Mouse (Mus musculus): ENCODE measurements around the gene Mrps12.

Gene Mrps12

DNA sequence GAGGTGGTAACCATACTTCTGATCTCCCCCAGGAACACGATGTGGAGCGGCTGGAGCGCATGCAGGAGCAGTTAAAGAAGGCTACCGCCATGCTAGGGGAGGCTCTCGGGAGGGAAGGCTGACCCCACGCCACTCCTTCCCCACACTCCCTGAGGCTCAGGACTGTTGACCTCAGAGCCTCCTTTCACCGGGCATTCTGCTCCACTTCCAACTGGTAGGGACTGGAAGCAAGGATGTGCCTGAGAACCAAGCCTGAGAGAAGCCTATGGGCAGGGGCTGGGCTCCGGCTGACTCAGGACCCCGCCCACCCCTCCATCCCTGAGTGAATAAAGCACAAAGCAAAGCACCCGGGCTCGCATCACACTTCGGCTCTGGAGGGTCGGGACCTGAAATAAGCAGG, 17.0 kb upstream of the Mrps12 start:
- DNase-seq, result no peak

DNA sequence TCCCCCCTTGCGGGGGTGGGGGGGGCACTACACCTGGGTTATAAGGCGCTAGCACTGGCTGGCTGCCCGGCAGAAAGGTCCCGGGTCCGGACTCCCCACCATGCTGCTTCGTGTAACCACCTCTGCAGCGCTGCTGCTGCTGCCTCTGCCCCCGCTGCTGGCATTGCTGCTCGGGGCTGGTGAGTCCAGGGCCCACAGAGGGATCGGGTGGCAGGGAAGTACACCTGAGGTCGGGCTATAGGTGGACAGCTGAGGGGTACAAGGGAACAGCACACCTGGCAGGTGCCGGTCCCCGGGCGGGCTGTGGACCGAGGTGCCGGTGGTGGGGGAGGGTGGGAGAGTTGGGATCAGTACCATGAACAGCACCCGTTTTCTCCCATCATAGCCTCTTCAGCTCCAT, 14.5 kb upstream of the Mrps12 start, which contains the start of gene Ccer2:
Gene Ccer2 (plus strand): TSS at position 96 of the 400 bp plus-strand sequence.
- DNase-seq, result peak in 1 of 2 experiments; percentile 21

DNA sequence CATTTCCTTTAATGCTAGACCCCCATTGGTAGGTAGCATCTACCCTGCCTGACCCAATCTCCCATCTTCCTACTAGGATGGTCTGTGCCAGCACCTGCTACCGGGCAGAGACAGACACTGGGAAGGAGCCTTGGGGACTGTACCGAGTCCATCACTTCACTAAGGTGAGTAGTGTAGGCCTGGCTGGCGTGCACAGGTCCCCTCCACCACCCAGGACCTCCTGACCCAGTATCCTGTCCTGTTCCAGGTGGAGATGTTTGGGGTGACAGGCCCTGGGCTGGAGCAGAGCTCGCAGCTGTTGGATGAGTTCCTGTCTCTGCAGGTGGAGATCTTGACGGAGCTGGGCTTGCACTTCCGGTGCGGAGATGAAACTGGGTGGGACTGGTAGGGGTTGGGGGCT, 8.3 kb upstream of the Mrps12 start:
- no peak for DNase-seq

DNA sequence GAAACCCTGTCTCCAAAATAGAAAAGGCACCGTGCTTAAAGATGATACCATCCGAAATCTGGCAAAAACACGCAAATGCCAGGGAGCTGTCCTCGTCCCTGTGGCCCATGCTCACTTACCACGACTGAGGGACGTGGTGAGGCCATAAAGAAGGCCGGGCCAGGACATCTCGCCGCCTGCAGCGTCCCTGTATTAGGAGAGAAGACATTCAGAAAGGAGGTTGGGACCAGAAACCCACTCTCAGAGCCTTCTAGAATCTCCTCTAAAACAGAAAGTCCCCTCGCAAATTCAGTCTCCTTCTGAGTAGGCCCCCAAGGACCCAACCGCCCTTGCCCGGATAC, 282 bp downstream of the Mrps12 start:
- DNase-seq, result no peak

DNA sequence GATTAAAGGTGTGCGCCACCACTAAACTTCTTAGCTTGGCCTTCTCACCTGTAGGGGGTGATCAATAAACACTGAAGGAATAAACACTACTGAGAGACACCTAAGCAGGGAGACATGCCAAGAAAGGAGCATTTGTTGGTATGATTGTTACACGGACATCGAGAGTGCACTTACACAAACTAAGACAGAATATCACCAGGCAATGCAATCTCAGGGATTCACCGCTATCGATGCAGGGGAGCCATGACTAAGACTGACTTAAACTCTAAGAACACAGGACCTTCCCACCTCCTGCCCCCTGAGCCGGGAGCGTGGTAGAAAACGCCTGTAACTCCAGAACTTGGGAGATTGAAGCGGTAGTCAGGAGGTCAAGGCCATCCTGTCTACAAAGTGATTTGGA, 671 bp downstream of the Mrps12 start:
- DNase-seq, result no peak

DNA sequence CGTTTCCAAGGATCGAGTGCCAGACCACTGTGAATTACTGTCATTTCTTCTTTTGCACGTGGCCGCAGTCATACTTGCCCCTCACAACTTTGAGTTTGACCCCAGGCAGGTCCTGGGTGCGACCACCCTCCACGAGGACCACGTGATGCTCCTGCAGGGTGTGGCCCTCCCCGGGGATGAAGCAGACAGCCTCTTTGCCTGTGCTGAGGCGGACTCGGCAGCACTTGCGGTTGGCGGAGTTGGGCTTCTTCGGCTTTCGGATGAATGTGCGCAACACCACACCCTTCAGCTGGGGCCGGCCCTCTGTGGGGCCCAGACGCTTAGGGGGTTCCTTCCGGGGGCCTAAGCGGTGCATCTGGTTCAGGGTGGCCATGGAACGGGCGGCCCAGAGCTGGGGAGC, 1.8 kb downstream of the Mrps12 start:
- no peak for DNase-seq

DNA sequence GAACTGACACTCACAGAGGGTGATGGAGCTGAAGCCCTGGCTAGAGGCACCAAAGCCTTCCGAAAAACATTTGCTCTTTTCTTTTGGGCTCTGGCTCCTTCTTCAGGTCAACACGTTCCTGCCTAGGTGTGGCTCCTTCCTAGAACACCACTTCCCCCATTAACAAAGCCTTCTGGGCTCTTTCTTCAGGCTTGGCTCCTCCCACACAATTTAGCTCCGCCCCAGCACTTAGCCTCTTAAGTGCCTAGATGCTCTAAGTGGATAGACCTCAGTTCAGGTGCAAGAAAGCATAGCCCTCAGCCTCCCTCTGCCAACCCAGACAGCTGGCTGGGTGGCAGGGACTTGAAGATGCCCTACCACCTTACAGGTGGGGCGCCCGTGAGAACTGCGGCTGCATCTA, 5.9 kb downstream of the Mrps12 start:
- no peak for DNase-seq

DNA sequence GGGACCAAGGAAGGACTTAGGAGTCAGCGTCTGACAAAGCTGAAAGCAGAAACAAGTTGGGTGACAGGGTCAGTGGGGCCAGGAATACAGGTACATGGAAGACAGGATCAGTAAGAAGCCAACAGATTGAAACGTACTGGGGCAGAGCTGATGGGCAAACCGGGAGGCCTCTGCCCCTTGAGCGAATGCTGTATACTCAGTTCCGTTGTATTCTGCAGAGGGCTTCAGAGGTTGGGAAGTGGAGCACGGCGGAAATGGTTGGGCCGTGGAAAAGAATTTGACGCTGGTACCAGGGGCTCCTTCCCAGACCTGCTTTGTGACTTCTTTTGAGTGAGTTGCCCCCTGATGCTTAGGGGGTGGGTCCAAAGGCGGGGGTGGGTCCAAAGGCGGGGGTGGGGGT, 8.4 kb downstream of the Mrps12 start:
- no peak for DNase-seq

DNA sequence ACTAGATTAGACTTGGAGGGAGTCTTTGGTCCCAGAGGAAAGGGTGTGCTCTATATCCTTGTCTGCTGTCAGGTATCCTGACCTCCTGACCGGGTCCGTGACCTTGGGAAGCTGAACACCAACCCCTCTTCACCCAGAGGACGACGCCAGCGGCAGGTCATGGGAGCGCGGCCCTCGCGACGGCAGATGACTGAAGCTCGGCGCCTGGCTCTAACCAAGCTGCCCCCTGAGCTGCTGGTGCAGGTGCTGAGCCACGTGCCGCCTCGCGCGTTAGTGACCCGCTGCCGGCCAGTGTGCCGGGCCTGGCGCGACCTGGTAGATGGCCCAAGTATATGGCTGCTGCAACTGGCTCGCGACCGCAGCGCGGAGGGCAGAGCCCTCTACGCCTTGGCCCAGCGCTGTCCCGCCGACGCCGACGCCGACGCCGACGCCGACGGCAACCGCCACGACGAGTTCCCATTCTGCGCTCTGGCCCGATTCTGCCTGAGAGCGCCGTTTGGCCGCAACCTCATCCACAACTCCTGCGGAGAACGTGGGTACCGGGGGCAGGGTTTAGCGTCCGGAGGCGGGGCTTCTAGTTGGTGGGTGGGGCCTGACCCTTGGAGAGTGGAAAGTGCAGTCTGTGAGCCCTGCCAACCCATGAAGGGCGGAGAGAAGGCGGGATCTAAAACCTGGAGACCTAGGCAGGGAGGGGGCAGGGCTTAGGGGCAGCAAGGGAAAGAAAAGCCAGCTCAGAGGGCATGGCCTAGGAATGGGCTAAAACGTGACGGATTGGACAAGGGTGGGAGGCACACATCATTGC, 9.1 kb downstream of the Mrps12 start:
- peak; percentile 76 to 78 for DNase-seq

DNA sequence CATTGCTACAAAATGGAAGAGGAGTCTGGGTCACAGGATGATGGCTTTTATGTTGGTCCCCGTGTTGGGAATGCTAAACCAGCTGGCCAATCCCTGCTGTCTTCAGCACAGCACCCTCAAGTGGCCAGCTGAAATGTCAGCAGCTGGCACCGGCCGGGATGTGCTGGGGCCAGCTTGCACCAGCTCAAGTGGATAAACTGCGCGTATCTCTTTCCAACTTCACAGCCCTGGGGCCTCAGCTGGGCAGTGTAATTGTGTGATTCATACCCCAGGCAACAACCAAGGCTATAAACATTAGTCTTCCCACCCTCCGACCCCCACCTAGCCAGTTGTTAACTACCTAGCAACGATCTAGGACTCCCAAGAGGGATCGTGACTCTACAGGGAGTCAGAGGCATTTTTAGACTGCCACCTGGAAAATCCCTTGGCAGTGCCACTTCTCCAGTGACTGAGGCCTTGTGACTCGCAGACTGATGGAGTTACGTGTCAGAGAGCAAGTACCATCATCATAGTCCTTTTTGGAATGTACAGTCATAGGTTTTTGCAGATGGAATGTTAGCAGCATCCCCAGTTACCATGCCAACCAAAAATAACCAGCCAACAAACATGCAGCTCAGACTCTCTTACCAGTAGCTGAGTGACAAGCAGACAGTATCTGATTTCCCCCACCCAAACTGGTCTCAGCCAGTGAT, 13.8 kb downstream of the Mrps12 start:
- no peak for DNase-seq

DNA sequence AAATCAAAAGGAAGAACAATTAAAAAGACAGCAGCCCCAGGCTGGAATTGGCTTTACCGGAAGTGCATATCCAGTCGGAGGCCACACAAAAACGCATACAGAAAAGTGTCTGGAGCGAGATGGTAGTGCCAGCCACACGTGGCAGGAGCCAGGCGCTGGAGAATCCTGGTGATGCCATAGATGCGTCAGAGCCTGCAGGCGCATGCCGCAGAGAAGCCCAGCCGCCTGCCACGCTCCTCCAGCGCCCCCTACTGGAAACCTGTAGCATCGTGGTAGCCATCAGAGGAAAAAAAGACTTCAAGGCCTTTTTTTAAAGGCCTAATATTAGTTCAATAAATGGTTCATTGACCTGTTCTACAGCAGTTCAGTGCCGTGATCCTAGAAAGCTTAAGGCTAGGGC, 15.0 kb downstream of the Mrps12 start:
- peak; percentile 76 to 77 for DNase-seq

DNA sequence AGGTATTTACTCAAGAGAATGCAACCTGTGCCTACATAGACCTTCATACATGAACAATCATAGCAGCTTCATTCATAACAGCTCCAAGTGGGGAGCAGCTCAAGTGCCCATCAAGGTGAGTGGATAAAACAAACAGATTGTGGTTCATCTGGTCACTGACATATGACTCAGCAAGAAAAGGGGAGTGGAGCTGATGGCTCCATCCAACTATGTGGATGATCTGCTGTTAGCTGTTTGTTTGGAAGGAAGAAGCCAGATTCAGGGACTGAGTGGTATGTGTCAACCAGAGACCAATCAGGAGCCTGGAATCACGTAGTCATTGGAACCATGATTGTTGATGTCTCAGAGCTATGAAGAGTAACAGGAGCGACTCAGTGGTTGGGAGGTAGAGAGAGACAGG, 17.0 kb downstream of the Mrps12 start:
- DNase-seq, result no peak

DNA sequence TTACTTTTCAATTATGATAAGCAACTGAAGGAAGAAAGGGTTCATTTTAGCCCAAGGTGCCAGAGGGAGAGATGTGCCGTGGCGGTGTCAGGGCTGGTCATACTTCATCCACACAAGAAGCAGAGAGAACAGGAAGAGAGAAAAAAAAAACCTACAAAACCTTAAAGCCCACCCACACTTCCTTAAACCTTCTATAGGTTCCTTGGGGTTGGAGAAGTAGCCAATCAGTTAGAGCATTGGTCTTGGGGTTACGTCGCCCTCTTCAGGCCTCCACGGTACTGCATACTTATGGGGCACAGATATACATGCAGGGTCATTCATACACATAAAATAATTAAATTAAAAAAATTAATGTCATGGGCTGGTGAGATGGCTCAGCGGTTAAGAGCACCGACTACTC, 19.5 kb downstream of the Mrps12 start:
- peak; percentile 29 to 46 for DNase-seq

DNA sequence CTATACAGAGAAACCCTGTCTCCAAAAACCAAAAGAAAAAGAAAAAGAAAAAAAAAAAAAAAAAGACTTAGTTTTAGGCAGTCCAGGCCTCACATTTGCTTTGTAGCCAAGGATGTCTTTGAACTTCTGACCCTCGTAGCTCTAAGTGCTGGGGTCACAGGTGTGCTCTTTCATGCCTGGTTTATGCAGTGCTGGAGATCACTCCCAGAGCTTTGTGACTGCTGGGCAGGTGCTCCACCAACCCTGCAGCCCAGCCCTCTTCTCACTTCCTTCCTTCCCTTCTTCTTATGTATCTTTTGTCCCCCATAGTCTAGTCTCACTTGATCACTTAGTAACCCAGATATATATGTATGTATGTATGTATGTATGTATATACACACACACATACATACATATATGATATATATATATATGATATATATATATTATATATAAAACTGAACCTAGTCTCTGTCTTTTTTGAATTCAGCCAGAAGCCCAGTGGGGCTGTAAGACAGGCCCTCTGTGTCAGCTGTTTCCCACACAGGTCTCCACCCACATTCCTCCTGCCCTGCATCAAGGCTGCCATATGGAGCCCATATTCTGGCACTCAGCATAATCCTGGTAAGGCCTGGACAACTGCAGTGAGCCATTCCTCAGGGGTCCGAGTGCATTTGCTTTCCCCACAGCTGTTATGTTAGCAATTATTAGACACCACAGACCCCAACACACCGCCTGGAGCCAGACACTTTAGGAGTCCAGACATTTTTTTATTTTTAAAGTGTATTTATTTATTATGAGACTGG, 20.7 kb downstream of the Mrps12 start:
- no peak for DNase-seq

DNA sequence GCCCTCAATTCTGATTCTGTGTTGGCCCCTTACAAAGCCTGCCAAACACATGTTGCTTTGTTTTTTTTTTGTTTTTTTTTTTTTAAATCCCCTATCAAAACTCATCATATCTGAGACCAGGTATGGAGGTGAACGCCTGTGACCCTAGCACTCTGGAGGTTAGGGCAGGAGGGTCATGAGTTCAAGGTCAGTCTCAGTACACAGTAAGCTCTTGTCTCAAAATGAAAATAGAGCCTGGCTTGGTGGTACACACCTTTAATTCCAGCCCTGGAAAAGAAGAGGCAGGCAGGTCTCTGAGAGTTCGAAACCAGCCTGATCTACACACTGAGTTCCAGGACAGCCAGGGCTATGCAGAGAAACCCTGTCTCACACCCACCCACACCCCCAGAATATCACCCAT, 22.0 kb downstream of the Mrps12 start:
- DNase-seq, result no peak

DNA sequence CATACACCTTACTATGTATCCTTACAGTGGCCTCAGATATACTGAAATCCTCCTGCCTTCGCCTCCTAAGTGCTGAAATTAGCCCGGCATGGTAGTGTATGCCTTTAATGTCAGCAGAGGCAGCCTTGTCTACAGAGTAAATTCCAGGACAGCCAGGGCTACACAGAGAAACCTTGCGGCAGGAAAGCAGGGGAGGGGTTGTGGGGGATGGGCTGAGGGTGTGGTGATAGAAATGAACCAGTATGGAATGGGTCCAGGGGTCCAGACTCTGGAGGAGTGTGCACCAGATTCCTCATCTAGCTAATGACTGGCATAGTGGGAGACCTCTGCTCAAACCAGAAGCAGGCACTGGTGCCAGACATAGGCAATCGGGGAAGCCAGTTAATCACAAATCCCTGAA, 22.5 kb downstream of the Mrps12 start:
- no peak for DNase-seq

DNA sequence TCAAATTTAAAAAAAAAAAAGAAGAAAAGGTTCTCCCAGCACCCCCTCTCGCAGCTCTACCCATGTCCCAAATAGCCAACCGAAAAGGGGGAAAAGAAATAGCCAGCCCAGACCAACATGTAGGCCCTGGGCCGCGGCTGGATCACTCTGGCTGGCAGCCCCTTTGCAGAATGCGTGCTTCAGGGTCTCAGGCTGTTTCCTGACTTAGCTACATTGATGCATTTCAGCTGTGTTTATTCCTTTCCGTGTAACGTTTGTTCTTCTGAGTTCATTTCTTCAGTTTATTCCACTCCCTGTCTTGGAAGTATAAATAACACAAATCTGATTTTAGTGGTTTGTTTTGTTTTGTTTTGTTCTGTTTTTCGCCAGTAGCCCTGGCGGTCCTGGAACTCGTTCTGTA, 23.9 kb downstream of the Mrps12 start:
- DNase-seq, result no peak

DNA sequence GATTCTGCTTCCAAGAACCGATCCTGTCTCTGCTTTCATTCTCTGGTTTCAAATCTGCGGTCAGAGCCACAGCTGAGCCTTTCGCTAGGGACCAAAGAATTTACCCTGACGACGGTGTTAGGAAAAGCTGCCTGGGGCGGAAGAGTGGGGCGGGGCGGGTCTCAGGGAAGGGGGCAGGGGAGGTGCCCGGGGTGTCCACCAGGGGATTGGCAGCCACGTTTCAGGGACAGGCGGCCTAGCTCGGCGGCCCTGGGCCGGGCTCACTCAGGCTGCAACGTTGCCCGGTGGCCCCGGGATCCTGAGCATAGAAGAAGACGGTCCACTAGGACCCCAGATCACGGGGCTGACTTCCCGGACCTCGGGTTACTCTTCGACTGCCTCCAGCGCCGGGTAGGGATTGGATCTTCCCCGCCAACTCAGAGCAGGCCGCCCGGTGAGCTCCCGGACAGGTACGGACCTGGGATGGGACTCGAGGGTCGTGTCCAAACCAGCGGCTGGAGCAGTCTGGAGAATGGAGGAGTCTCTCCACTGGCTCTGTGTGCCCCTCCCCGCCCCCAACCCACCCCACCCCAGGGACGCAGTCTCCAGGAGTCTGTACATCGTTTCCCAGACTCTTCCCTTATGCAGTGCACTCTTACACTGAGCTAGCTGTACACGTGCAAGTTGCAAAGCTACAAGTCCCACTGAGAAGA, 24.9 kb downstream of the Mrps12 start, which contains the start of gene Fbxo17:
Gene Fbxo17 (plus strand): TSS at position 215 of the 692 bp plus-strand sequence.
- peak; percentile 45 to 47 for DNase-seq

DNA sequence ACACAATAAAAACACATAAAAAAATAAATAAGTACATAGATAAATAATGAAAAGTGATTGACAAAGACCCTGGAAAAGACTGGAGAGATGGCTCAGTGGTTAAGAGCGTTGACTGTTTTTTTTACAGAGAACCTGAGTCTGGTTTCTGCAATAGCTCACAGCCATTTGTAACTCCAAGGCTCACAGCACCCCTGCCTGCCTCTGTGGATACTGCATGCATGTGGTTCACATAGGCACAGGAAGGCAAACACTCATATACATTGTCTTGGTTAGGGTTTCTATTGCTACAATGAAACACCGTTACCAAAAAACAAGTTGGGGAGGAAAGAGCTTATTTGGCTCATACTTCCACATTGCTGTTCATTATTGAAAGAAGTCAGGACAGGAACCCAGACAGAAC, 26.0 kb downstream of the Mrps12 start:
- DNase-seq, result no peak

DNA sequence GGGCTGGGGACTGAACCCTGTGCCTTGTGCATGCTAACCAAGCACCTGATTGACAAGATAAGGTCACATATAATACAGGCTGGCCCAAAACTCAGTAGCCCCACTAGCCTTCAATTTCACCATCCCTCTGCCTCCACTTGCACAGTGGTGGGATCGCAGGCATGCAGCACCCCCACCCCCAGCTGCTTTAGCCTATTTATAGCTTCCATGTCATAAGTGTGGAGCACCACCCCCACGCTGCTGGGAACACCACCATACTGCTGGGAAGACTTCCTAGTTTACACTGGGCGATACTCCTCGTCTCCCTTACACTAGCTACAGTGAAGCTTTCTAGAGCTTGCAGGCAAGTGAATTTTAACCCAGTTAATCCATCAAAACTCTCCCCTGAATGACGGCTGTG, 27.0 kb downstream of the Mrps12 start:
- no peak for DNase-seq

DNA sequence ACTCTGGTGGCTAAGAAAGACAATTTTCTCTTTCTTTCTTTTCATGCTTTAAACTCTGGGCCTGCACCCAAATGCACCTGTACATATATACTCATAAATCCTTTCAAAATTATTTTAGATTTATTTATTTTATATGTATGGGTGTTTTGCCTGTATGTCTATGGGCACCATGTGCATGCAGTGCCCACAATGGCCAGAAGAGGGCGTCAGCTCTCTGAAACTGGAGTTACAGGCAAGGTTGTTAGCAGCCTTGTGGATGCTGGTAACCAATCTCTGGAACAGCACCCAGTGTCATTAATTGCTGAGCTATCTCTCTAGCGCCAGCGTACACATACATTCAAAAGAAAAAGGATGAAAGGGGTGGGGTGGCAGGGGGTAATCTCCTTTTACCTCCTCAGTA, 30.7 kb downstream of the Mrps12 start:
- DNase-seq, result peak in 1 of 2 experiments; percentile 20

DNA sequence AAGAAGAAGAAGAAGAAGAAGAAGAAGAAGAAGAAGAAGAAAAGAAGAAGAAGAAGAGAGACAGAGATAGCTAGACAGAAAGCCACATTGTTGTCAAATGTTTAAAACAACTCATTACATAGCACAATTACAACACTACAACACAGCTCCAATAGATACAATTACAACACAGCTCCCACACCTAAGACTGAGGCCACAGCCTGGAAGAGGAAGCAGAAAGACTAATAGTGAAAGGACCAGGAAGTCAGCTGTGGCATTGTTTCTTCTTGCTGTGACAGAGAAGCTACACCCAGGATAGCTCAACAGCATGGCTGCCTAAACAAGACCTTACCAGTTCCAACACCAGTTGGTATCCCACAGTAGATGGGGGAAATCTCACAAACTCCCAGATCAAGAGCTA, 32.2 kb downstream of the Mrps12 start:
- DNase-seq, result no peak

DNA sequence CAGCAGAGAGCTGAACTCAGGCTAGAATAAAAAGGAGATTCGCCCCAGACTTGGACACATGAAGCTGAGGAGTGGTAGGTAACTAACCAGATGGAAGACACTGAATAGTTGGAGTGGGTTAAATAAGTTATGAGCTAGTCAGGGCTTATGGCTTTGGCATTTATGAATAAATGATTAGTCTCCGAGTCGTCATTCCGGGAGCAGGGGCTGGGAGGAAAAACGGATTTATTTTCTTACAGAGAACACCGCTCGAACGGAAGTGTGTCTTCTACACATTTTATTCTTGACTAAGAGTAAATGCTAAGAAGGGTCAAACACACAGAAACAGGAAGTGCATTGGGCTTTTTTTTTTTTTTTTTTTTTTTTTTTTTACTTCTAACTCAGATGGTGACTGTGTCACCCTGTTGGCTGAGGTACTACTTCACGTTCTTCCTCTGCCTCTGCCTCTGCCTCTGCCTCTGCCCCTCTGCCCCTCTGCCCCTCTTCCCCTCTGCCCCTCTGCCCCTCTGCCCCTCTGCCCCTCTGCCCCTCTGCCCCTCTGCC, 38.9 kb downstream of the Mrps12 start:
- DNase-seq, result peak in 1 of 2 experiments; percentile 11
